In the genomic region with DNA sequence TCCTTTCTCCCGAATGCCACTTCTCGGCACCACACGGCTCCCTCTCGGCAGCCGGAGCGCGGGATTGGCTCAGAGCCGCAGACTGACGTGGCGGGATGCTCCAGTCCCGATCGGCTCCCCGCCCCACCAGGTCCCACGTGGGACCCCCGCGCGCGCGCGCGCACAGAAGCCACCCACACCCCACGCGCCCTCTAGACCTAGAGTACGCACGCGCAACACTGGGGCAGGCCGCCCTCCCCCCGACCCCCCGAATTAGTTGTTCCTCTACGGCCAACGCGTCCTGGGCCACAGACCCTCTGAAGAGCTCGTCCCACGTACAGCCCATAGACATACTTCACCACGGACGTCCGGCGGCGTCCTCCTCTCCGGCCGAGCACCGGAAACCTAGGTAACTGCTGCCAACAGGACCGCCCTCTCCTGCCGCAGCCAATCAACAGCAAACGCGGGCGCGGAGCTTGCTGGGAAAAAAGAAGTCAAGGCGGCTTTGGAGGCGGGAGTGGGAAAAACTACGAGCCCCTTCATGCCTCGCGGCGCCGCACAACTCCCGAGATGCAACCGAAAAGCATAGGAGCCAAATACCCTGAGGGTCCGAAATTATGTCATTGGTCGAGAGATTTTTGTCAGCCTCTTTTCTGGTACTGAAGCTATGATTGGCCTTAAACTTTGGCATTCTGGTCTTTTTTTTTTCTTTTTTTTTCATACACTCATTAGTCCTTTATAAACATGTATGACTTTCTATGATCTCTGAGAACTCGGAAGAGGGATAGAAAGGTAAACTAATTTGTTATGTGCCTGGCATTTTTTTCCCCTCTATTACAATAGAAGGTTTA, we compare ENCODE assay signal across 8 mouse cellular contexts. TPM values are rescaled to one million over a fixed set of nuclear protein-coding genes. Genes with fewer than 3 reads are reported as not detected.
DNase-seq lines count a peak whose midpoint lies in the region; ATAC-seq lines count a peak whose summit lies in the region.

TSS of gene Txlna (minus strand) at position 428 of the 830 bp plus-strand sequence.

- no peaks in the 10 kb centered on the region for H3K9me3 ChIP-seq in intestine, embryonic 14.5 days (ENCODE audit: control insufficient read depth, low read length)

- H3K36me3 ChIP-seq in intestine, embryonic 14.5 days (ENCODE audit: control insufficient read depth, insufficient read depth, low read length), result peaks cover 58% of the 10 kb centered on the region

- under 1% methylated on average over 59 of the region's 60 CpGs for WGBS in intestine, embryonic 14.5 days

- peak within 1 kb of the TSS; percentile 87 for H3K27ac ChIP-seq in intestine, embryonic 14.5 days (ENCODE audit: low read depth)

- H3K4me3 ChIP-seq in intestine, embryonic 14.5 days (ENCODE audit: low read depth, low read length), result peak within 1 kb of the TSS; percentile 67

- peak within 1 kb of the TSS; percentile 90 for H3K4me2 ChIP-seq in intestine, embryonic 14.5 days (ENCODE audit: low read length)

- H3K27me3 ChIP-seq in intestine, embryonic 14.5 days (replicated peaks; ENCODE audit: control insufficient read depth, insufficient read depth, low read length), result no peaks in the 10 kb centered on the region

- DNase-seq in adrenal gland, adult 18-20 months (ENCODE audit: low spot score in 2 of 2), result peak; percentile 89 to 92
- peak; percentile 99 for DNase-seq in embryo, embryonic 11 days
- peak; percentile 96 for DNase-seq in gastrocnemius, postnatal 25 days
- DNase-seq in intestine, embryonic 14.5 days (ENCODE audit: low spot score), result peak; percentile 97
- DNase-seq in left cerebral cortex, postnatal 14 days (ENCODE audit: low spot score in 2 of 2), result peak; percentile 98
- peak; percentile 98 for DNase-seq in mesoderm, embryonic 11.5 days (ENCODE audit: low read depth, low spot score)
- DNase-seq in right cerebral cortex, postnatal 36 days (ENCODE audit: low spot score in 2 of 2), result peak; percentile 97
- peak; percentile 98 for DNase-seq in yolk sac, embryonic 10.5 days (ENCODE audit: low spot score)

- H3K4me1 ChIP-seq in intestine, embryonic 14.5 days (replicated peaks; ENCODE audit: control insufficient read depth, insufficient read depth, low read length), result peaks cover 21% of the 10 kb centered on the region

- intact Hi-C loops in left cerebral cortex, postnatal 14 days (cut with DNase I), result loop anchor here (2.0 kb wide), 1 partner anchor 16 kb away; no protein-coding TSS in a partner anchor

- H3K9ac ChIP-seq in intestine, embryonic 14.5 days (ENCODE audit: low read length), result peak within 1 kb of the TSS; percentile 59

- peak; percentile 96 for ATAC-seq in intestine, embryonic 14.5 days (replicated peaks; ENCODE audit: low FRiP score, low TSS enrichment, low read depth)

RNA-seq across cellular contexts. Expression of gene Txlna, which starts in this region (rescaled TPM):
- total RNA-seq in adrenal gland, adult 18-20 months (2021), result 10 to 100 TPM; 63.5 to 69.2 TPM
- 10 to 100 TPM; 18.0 to 19.4 TPM for total RNA-seq in gastrocnemius, postnatal 25 days (2021)
- 81.7 and 92.8 TPM in 2 replicates for polyA plus RNA-seq in intestine, embryonic 14.5 days (2014; fragmentation: Nextera tagmentation; extraction: Ambion mirVana)
- 10 to 100 TPM; 40.2 to 45.5 TPM for total RNA-seq in left cerebral cortex, postnatal 14 days (2021)

Comparison
In these comparisons a context has a peak if more than half of its experiments do, and no peak if none do; other contexts are left out.
1. Peak in every context shown above with its lines: DNase-seq, ATAC-seq, H3K4me3 ChIP-seq and H3K27ac ChIP-seq.